Mouse (Mus musculus): ENCODE measurements at regions not wholly inside any gene's neighbourhood (a gene's known extent, or its start where the extent isn't known, plus 50 kb on each side); places are given as distances from the start of the nearest gene placed in this dataset.

DNA sequence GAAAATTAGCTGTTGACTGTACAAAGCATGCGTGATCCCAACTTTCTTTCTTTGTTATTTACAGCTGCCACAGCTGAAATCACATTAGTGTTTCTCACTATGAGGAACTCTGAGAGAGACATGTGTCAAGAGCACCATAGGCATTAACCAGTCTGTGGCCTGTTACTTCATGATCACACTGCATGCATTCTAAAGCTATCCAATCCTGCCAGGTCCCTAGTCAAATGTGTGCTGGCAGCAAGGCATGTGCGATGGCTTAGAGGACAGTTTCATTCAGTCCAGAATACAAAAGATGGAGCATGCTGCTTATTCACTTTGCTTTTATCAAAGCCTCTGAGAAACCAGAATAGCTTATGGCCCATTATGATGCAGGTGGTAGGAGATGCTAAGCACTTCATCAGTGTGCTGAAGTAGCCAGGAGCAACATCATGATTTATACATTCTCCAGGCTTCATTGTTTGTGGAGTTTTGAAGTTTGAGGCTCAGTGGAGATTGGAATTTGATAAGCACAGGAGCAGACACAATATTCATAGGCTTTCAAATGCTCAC, 882.9 kb upstream of the Lrrn3 start:
- Histone ChIP-seq H3K27ac (ENCODE audit: control insufficient read depth, insufficient read depth, low read depth, low read length) (no peak overlapping the region), H3K36me3 (ENCODE audit: control insufficient read depth, insufficient read depth, low read length) (no peaks in the 10 kb centered on the region), H3K27me3 (ENCODE audit: control insufficient read depth, insufficient read depth, low read length) (no peaks in the 10 kb centered on the region), H3K4me1 (ENCODE audit: control insufficient read depth, insufficient read depth, low read length) (no peaks in the 10 kb centered on the region), H3K4me3 (ENCODE audit: control insufficient read depth, low read depth, low read length) (no peak overlapping the region)
- TF ChIP-seq CTCF (IDR thresholded peaks at IDR 0.05; ENCODE audit: control insufficient read depth, insufficient read depth, insufficient replicate concordance, low read depth, low read length) (no peak), POLR2A (IDR thresholded peaks at IDR 0.05; ENCODE audit: control insufficient read depth, low read depth, low read length) (no peak)

DNA sequence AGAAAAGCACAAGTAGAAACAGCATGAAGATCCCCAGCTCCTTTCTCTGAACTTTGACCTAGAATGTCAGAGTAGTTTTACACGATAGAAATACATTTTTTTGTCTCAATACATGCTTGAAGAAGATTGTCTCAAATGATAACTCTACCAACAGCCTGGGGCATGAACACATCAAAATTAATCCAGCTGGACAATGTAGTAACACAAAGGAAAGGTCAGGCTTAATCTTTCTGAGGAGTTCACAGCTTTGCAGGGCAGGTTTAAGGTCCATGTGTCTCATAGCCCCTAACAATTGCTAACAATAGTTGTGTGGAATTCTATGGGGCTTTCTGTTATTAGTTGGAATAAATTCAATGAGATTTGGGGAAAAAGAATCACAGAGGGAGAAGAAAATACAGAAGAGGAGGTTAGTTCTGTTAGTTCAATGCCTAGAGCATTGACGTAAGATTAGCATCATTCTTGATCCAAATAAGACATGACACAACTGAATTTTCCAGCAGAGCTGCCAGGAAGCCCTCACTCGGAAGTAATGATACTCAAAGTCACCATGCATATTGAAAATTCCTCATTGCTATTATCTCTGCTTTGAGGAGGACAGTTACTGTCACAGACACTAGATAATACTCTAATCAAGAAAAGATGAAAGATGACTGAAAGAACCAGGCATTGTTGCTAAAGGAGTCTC, 852.9 kb upstream of the Lrrn3 start:
- Histone ChIP-seq H3K27me3 (ENCODE audit: control insufficient read depth, insufficient read depth, low read length) (no peaks in the 10 kb centered on the region), H3K4me3 (ENCODE audit: control insufficient read depth, low read depth, low read length) (no peak overlapping the region), H3K36me3 (ENCODE audit: control insufficient read depth, insufficient read depth, low read length) (no peaks in the 10 kb centered on the region), H3K27ac (ENCODE audit: control insufficient read depth, insufficient read depth, low read depth, low read length) (no peak overlapping the region), H3K4me1 (ENCODE audit: control insufficient read depth, insufficient read depth, low read length) (no peaks in the 10 kb centered on the region)
- TF ChIP-seq POLR2A (IDR thresholded peaks at IDR 0.05; ENCODE audit: control insufficient read depth, low read depth, low read length) = no peak
- no peak for TF ChIP-seq CTCF (IDR thresholded peaks at IDR 0.05; ENCODE audit: control insufficient read depth, insufficient read depth, insufficient replicate concordance, low read depth, low read length)

DNA sequence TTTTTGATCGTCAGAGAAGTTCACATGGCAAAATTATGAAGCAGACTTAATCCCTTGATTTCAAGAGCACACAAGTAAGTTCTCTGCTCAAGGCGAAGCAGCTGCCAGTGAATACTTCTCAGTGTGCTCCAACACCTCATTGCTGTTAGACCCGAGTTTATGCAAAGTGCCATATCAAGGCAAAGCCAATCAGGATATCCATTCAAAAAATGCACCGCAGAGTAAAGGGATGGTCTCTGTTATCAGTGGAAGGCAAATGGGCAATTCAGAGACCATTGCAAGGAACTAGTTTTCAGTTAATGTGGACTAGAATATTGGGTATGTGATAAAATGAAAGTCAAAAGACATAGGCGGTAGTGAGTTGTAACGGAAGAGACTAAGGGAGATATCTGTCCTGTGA, 820.2 kb upstream of the Lrrn3 start:
- TF ChIP-seq POLR2A (IDR thresholded peaks at IDR 0.05; ENCODE audit: control insufficient read depth, low read depth, low read length) (no peak), CTCF (IDR thresholded peaks at IDR 0.05; ENCODE audit: control insufficient read depth, insufficient read depth, insufficient replicate concordance, low read depth, low read length) (no peak)
- Histone ChIP-seq H3K27ac (ENCODE audit: control insufficient read depth, insufficient read depth, low read depth, low read length) (no peak overlapping the region), H3K27me3 (ENCODE audit: control insufficient read depth, insufficient read depth, low read length) (no peaks in the 10 kb centered on the region), H3K36me3 (ENCODE audit: control insufficient read depth, insufficient read depth, low read length) (no peaks in the 10 kb centered on the region), H3K4me3 (ENCODE audit: control insufficient read depth, low read depth, low read length) (no peak overlapping the region), H3K4me1 (ENCODE audit: control insufficient read depth, insufficient read depth, low read length) (no peaks in the 10 kb centered on the region)

DNA sequence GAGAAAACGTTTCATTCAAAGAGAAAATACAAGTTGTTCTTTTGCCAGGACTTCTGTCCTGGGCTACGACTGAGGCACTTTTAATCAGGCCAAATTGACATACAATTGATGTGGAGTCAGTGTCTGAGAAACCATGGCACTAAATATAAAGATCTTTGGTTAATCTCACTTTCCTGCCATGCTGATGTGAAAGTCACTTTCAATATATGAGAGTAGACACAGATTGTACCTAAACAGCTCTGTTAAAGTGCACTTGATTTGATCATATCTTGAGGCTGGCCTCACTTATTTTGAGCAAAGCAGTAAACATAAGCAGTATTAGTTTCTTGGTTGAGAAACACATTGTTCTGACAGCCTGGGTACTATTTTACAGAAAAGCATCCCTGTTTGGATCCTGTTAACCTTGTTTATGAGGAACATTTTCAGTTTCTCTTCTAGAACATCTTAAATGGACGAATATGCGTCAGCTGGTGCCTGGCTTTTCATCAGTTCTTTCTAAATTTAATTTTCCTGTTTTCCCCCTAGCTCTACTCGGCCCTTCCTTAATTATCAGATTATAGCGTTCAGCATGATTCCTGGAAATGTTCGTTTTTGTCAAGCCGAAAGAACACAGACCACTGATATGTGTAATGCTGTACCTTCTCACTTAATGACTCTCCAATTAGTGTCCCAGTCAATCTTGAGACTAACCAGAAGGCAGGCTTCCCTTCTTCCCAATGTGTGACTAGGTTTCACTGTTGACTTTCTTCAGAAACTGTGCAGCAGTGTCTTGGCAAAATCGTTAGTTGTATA, 791.2 kb upstream of the Lrrn3 start:
- no peaks in the 10 kb centered on the region for H3K4me1 ChIP-seq (ENCODE audit: control insufficient read depth, insufficient read depth, low read length)
- no peak for TF ChIP-seq POLR2A (IDR thresholded peaks at IDR 0.05; ENCODE audit: control insufficient read depth, low read depth, low read length)
- no peak for TF ChIP-seq CTCF (IDR thresholded peaks at IDR 0.05; ENCODE audit: control insufficient read depth, insufficient read depth, insufficient replicate concordance, low read depth, low read length)
- no peaks in the 10 kb centered on the region for H3K36me3 ChIP-seq (ENCODE audit: control insufficient read depth, insufficient read depth, low read length)
- H3K27ac ChIP-seq (ENCODE audit: control insufficient read depth, insufficient read depth, low read depth, low read length) = no peak overlapping the region
- H3K4me3 ChIP-seq (ENCODE audit: control insufficient read depth, low read depth, low read length) = no peak overlapping the region
- H3K27me3 ChIP-seq (ENCODE audit: control insufficient read depth, insufficient read depth, low read length) = no peaks in the 10 kb centered on the region

DNA sequence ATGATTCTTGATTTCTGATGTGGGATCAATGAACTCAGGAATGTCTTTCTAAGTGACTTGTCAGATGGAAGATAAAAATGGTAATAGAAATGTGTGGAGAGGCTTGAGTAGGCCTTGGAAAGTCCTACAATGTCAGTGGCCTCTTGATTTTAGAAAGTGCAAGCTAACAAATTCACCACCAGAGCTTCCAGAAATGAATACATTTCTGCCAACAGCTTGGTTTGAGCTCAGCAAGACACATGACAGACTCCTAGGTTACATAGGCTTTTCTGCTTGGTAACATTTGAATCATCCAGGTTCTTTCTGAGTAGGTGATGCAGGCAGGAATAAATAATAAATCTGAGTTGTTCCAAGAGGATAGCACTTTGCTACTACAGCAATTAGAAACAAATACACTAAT, 764.2 kb upstream of the Lrrn3 start:
- H3K4me1 ChIP-seq (ENCODE audit: control insufficient read depth, insufficient read depth, low read length) = no peaks in the 10 kb centered on the region
- H3K36me3 ChIP-seq (ENCODE audit: control insufficient read depth, insufficient read depth, low read length) = no peaks in the 10 kb centered on the region
- no peaks in the 10 kb centered on the region for H3K27me3 ChIP-seq (ENCODE audit: control insufficient read depth, insufficient read depth, low read length)
- no peak overlapping the region for H3K27ac ChIP-seq (ENCODE audit: control insufficient read depth, insufficient read depth, low read depth, low read length)
- H3K4me3 ChIP-seq (ENCODE audit: control insufficient read depth, low read depth, low read length) = no peak overlapping the region
- no peak for TF ChIP-seq CTCF (IDR thresholded peaks at IDR 0.05; ENCODE audit: control insufficient read depth, insufficient read depth, insufficient replicate concordance, low read depth, low read length)
- no peak for TF ChIP-seq POLR2A (IDR thresholded peaks at IDR 0.05; ENCODE audit: control insufficient read depth, low read depth, low read length)

DNA sequence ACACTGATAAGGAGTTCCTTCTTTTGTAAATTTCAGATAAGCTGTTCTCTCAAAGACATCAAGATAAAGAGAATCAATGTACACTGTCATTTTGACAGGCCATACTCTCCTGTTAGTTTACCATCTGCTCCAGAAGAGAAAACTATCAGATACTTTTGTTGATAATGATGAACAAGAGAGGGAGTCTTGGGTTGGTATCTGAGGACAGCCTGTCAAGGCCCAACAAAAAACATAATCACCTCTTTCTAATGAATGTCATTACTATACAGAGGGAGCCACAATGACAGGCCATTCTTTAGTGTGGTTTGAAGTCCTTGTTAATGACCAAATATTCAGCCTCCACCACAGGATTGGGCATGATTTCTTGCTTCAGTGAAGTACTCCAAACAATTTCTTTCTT, 743.0 kb upstream of the Lrrn3 start:
- H3K4me1 ChIP-seq (ENCODE audit: control insufficient read depth, insufficient read depth, low read length) = no peaks in the 10 kb centered on the region
- no peak overlapping the region for H3K27ac ChIP-seq (ENCODE audit: control insufficient read depth, insufficient read depth, low read depth, low read length)
- no peak overlapping the region for H3K4me3 ChIP-seq (ENCODE audit: control insufficient read depth, low read depth, low read length)
- TF ChIP-seq CTCF (IDR thresholded peaks at IDR 0.05; ENCODE audit: control insufficient read depth, insufficient read depth, insufficient replicate concordance, low read depth, low read length) (no peak), POLR2A (IDR thresholded peaks at IDR 0.05; ENCODE audit: control insufficient read depth, low read depth, low read length) (no peak)
- H3K36me3 ChIP-seq (ENCODE audit: control insufficient read depth, insufficient read depth, low read length) = no peaks in the 10 kb centered on the region
- no peaks in the 10 kb centered on the region for H3K27me3 ChIP-seq (ENCODE audit: control insufficient read depth, insufficient read depth, low read length)

- Histone ChIP-seq H3K27me3 (ENCODE audit: control insufficient read depth, insufficient read depth, low read length) (no peaks in the 10 kb centered on the region), H3K4me3 (ENCODE audit: control insufficient read depth, low read depth, low read length) (no peak overlapping the region), H3K4me1 (ENCODE audit: control insufficient read depth, insufficient read depth, low read length) (no peaks in the 10 kb centered on the region), H3K27ac (ENCODE audit: control insufficient read depth, insufficient read depth, low read depth, low read length) (no peak overlapping the region), H3K36me3 (ENCODE audit: control insufficient read depth, insufficient read depth, low read length) (no peaks in the 10 kb centered on the region)
- no peak for TF ChIP-seq CTCF (IDR thresholded peaks at IDR 0.05; ENCODE audit: control insufficient read depth, insufficient read depth, insufficient replicate concordance, low read depth, low read length)
- TF ChIP-seq POLR2A (IDR thresholded peaks at IDR 0.05; ENCODE audit: control insufficient read depth, low read depth, low read length) = no peak
Measured at GRCm38 (mm10) chr12:42181646-42182045, 695.4 kb upstream of the Lrrn3 start.

All from testis, adult 2 months (tissue).